24 mouse cellular contexts compared by ENCODE assay signal in genomic region chr10:108528338-108528737, GRCm38 (mm10).
A peak's percentile ranks its signal among the peaks of the same experiment; 100 is the strongest.
DNase-seq lines count a peak whose midpoint lies in the region; ATAC-seq lines count a peak whose summit lies in the region.
"Had no signal": no experiment of that assay in that cellular context is flagged by ENCODE, and none has a peak within 500 bp of the region (broad histone marks: within the 10 kb centered on the region; RNA-seq: fewer than 3 reads in every experiment).

No protein-coding gene starts in this region.

- 88% methylated on average over 7 of the region's 7 CpGs for WGBS in midbrain, embryonic 11.5 days
- WGBS in midbrain, embryonic 16.5 days = 81% methylated on average over 7 of the region's 7 CpGs

- no peak overlapping the region for H3K27ac ChIP-seq in midbrain, embryonic 11.5 days (ENCODE audit: low read depth, low read length)
- H3K27ac ChIP-seq in midbrain, embryonic 16.5 days (ENCODE audit: low read length) = no peak overlapping the region
- H3K27ac ChIP-seq: forebrain, embryonic 10.5 days; forebrain, embryonic 13.5 days; heart, embryonic 15.5 days; hindbrain, embryonic 10.5 days; hindbrain, embryonic 13.5 days had no signal

- H3K36me3 ChIP-seq in midbrain, embryonic 11.5 days (ENCODE audit: control insufficient read depth, insufficient read depth, low read length) = no peaks in the 10 kb centered on the region
- H3K36me3 ChIP-seq in midbrain, embryonic 16.5 days (ENCODE audit: control insufficient read depth, insufficient read depth, low read length) = no peaks in the 10 kb centered on the region
- H3K36me3 ChIP-seq: forebrain, embryonic 10.5 days; heart, embryonic 12.5 days; heart, embryonic 15.5 days; hindbrain, embryonic 10.5 days; hindbrain, embryonic 13.5 days had no signal

- H3K9ac ChIP-seq in midbrain, embryonic 11.5 days (ENCODE audit: low read length) = no peak overlapping the region
- no peak overlapping the region for H3K9ac ChIP-seq in midbrain, embryonic 16.5 days (ENCODE audit: low read depth, low read length)
- H3K9ac ChIP-seq: forebrain, embryonic 13.5 days; heart, embryonic 12.5 days; heart, embryonic 15.5 days; hindbrain, embryonic 13.5 days had no signal

- peak; percentile 58 for ATAC-seq in frontal cortex, adult (ENCODE audit: low TSS enrichment)
- ATAC-seq in midbrain, embryonic 11.5 days (ENCODE audit: low FRiP score) = no peak
- ATAC-seq in midbrain, embryonic 16.5 days = no peak
- ATAC-seq: activated CD4-positive, CD25-positive, alpha-beta regulatory T cell, adult 4 months; forebrain, embryonic 13.5 days; forebrain, embryonic 16.5 days; hindbrain, embryonic 16.5 days had no signal

- no peak for DNase-seq in frontal cortex, postnatal 36 days (ENCODE audit: low spot score in 2 of 2)
- peak; percentile 37 for DNase-seq in layer of hippocampus, adult 9-11 months
- no peak for DNase-seq in layer of hippocampus, postnatal 36 days
- peak; percentile 65 for DNase-seq in midbrain, embryonic 11.5 days (ENCODE audit: low spot score, missing footprints)
- DNase-seq: adrenal gland, adult 8-10 months; adrenal gland, postnatal 25 days; cerebellum, adult 18-20 months; cerebellum, adult 9-10 months; cerebellum, postnatal 14 days; gastrocnemius, postnatal 25 days; heart, adult 18-20 months; heart, postnatal 10 days; heart, postnatal 36 days had no signal

- no peaks in the 10 kb centered on the region for H3K27me3 ChIP-seq in midbrain, embryonic 11.5 days (ENCODE audit: control insufficient read depth, insufficient read depth, low read length)
- H3K27me3 ChIP-seq in midbrain, embryonic 16.5 days (ENCODE audit: control insufficient read depth, insufficient read depth, low read depth, low read length) = no peaks in the 10 kb centered on the region
- H3K27me3 ChIP-seq: forebrain, embryonic 13.5 days; heart, embryonic 12.5 days; heart, embryonic 15.5 days; hindbrain, embryonic 13.5 days had no signal

- H3K4me2 ChIP-seq in midbrain, embryonic 11.5 days = no peak overlapping the region
- H3K4me2 ChIP-seq in midbrain, embryonic 16.5 days (ENCODE audit: low read length) = no peak overlapping the region
- H3K4me2 ChIP-seq: forebrain, embryonic 13.5 days; heart, embryonic 12.5 days; heart, embryonic 15.5 days; hindbrain, embryonic 13.5 days had no signal

- H3K4me1 ChIP-seq in midbrain, embryonic 11.5 days (ENCODE audit: control insufficient read depth, insufficient read depth, low read length) = peaks cover 13% of the 10 kb centered on the region
- peaks cover 5% of the 10 kb centered on the region for H3K4me1 ChIP-seq in midbrain, embryonic 16.5 days (ENCODE audit: control insufficient read depth, insufficient read depth, low read length)

- H3K4me3 ChIP-seq in midbrain, embryonic 11.5 days (ENCODE audit: low read depth, low read length) = no peak overlapping the region
- H3K4me3 ChIP-seq in midbrain, embryonic 16.5 days (ENCODE audit: low read depth, low read length) = no peak overlapping the region
- H3K4me3 ChIP-seq: forebrain, embryonic 10.5 days; forebrain, embryonic 13.5 days; heart, embryonic 12.5 days; heart, embryonic 15.5 days; hindbrain, embryonic 10.5 days; hindbrain, embryonic 13.5 days had no signal

- no peaks in the 10 kb centered on the region for H3K9me3 ChIP-seq in midbrain, embryonic 11.5 days (ENCODE audit: control insufficient read depth, low read length)
- H3K9me3 ChIP-seq in midbrain, embryonic 16.5 days (replicated peaks; ENCODE audit: control insufficient read depth, low read length, poor library complexity, severe bottlenecking) = no peaks in the 10 kb centered on the region
- H3K9me3 ChIP-seq: forebrain, embryonic 10.5 days; forebrain, embryonic 13.5 days; heart, embryonic 12.5 days; heart, embryonic 15.5 days; hindbrain, embryonic 10.5 days; hindbrain, embryonic 13.5 days had no signal

Comparison
In these comparisons a context has a peak if more than half of its experiments do, and no peak if none do; other contexts are left out.
1. DNase-seq: peak in layer of hippocampus, adult 9-11 months (single experiment) and midbrain, embryonic 11.5 days (single experiment); none in frontal cortex, postnatal 36 days (0 of 2) and layer of hippocampus, postnatal 36 days (0 of 2).